Mouse (Mus musculus) cortical plate, adult 2 months (tissue): Measurements from ENCODE around the gene Ruvbl2. TPM values are rescaled to one million over a fixed set of nuclear protein-coding genes. Genes with fewer than 3 reads are reported as not detected.

Experiments used
- H3K27ac ChIP-seq: fragments of 200-500 bp; 2 replicates; pipeline ENCODE4 v1.5.1; 2012; ENCODE audit warnings: low read length, control low read depth, inconsistent platforms; ENCODE audit not compliant: insufficient read depth
- H3K4me1 ChIP-seq: fragments of 200-500 bp; 2 replicates; pipeline ENCODE4 v1.6.1; 2011; ENCODE audit warnings: low read length; ENCODE audit not compliant: control insufficient read depth, insufficient read depth
- H3K4me3 ChIP-seq: fragments of 200-500 bp; 2 replicates; pipeline ENCODE4 v1.5.1; 2011; ENCODE audit warnings: mild to moderate bottlenecking, low read length, control low read depth; ENCODE audit not compliant: insufficient read depth
- CTCF ChIP-seq: fragments of 200-500 bp; IDR thresholded peaks from 2 replicates; pipeline ENCODE4 v1.5.1; 2011; ENCODE audit warnings: mild to moderate bottlenecking, control low read depth, low read length; ENCODE audit not compliant: insufficient read depth; ENCODE audit errors: extremely low read depth
- POLR2A ChIP-seq: fragments of 200-500 bp; IDR thresholded peaks from 2 replicates; pipeline ENCODE4 v1.6.1; 2011; ENCODE audit warnings: mild to moderate bottlenecking, low read length, control low read depth; ENCODE audit not compliant: insufficient read depth; ENCODE audit errors: extremely low read depth
- polyA plus RNA-seq: library from polyadenylated mRNA; depleted of rRNA; stranded (reverse); fragments of >200 nt; gene quantifications from 2 replicates; pipeline ENCODE4 v1.2.3, GENCODE M21; 2012

Ruvbl2 gene
- polyA plus RNA-seq, 1 experiment: 47.4 TPM

- TF ChIP-seq CTCF: no peak
- TF ChIP-seq POLR2A: no peak
- Histone ChIP-seq H3K4me1 (peaks cover 2% of the 10 kb centered on the region), H3K4me3 (peak overlapping the region; percentile 81), H3K27ac (no peak overlapping the region)
Measured at GRCm38 (mm10) chr7:45435038-45435437, 2.9 kb downstream of the Ruvbl2 start.

- Histone ChIP-seq H3K4me3 (peak within 1 kb of the TSS; percentile 81), H3K27ac (no peak within 1 kb of the TSS)
- peak; percentile 51; the same call in 1 of the 2 replicates for TF ChIP-seq POLR2A
- TF ChIP-seq CTCF: peak; percentile 74
Measured at GRCm38 (mm10) chr7:45434203-45435015, 3.5 kb downstream of the Ruvbl2 start, which contains the start of gene Gys1. Gys1 (plus strand) TSS chr7:45434844.

GRCm38 (mm10) chr7:45433835-45434202 lies 4.1 kb downstream of the Ruvbl2 start:
- Histone ChIP-seq H3K27ac (no peak overlapping the region), H3K4me3 (peak overlapping the region; percentile 81), H3K4me1 (peaks cover 2% of the 10 kb centered on the region)
- TF ChIP-seq POLR2A (no peak), CTCF (no peak)

More at GRCm38 (mm10) chr7:45434203-45435015, 3.5 kb downstream of the Ruvbl2 start, which contains the start of gene Gys1:
- H3K4me1 ChIP-seq: peaks cover 2% of the 10 kb centered on the region

GRCm38 (mm10) chr7:45426556-45426955 lies 11.3 kb downstream of the Ruvbl2 start:
- TF ChIP-seq POLR2A: no peak
- TF ChIP-seq CTCF: no peak
- Histone ChIP-seq H3K4me3 (no peak overlapping the region), H3K27ac (no peak overlapping the region), H3K4me1 (no peaks in the 10 kb centered on the region)

- Histone ChIP-seq H3K4me1 (no peaks in the 10 kb centered on the region), H3K27ac (no peak overlapping the region), H3K4me3 (no peak overlapping the region)
- TF ChIP-seq CTCF (no peak), POLR2A (no peak)
Measured at GRCm38 (mm10) chr7:45421194-45421593, 16.7 kb downstream of the Ruvbl2 start.

GRCm38 (mm10) chr7:45420615-45420919 lies 17.3 kb downstream of the Ruvbl2 start, which contains the start of gene Lhb:
Lhb (plus strand) TSS chr7:45420820.
- Histone ChIP-seq H3K4me3 (no peak within 1 kb of the TSS), H3K4me1 (no peaks in the 10 kb centered on the region)
- TF ChIP-seq CTCF (no peak), POLR2A (no peak)

GRCm38 (mm10) chr7:45419859-45420614 lies 17.9 kb downstream of the Ruvbl2 start:
- Histone ChIP-seq H3K4me1 (no peaks in the 10 kb centered on the region), H3K4me3 (no peak overlapping the region), H3K27ac (no peak overlapping the region)
- no peak for TF ChIP-seq CTCF
- TF ChIP-seq POLR2A: no peak

More at GRCm38 (mm10) chr7:45420615-45420919, 17.3 kb downstream of the Ruvbl2 start, which contains the start of gene Lhb:
- H3K27ac ChIP-seq: no peak within 1 kb of the TSS

GRCm38 (mm10) chr7:45417962-45418492 lies 19.9 kb downstream of the Ruvbl2 start:
- Histone ChIP-seq H3K4me3 (no peak overlapping the region), H3K4me1 (no peaks in the 10 kb centered on the region), H3K27ac (no peak overlapping the region)
- no peak for TF ChIP-seq CTCF
- TF ChIP-seq POLR2A: no peak

- TF ChIP-seq CTCF (no peak), POLR2A (no peak)
- Histone ChIP-seq H3K27ac (no peak overlapping the region), H3K4me3 (no peak overlapping the region), H3K4me1 (no peaks in the 10 kb centered on the region)
Measured at GRCm38 (mm10) chr7:45415636-45416035, 22.3 kb downstream of the Ruvbl2 start.
